Mouse (Mus musculus): ENCODE data around the gene Fads3.

DNA sequence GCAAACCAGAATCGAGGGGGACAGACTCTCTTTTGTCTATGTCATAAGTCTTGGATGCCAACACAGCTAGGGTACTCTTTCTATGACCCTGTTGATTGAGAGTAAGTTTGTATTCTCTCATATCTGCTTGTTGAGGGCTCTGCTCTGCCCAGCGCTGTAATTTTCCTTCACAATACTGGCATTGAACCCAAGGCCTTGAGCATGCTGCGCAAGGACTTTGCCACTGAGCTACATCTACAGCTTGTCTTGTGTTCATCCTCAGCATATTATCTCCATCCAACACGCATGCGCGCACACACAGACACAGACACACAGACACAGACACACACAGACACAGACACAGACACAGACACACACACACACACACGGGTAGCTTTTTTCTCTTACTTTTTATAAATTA lies 39.0 kb downstream of the Fads3 start:
- no peak for TF ChIP-seq POLR2A (IDR thresholded peaks at IDR 0.05; ENCODE audit: extremely low read depth, insufficient read depth, low read length)
- TF ChIP-seq CTCF (IDR thresholded peaks at IDR 0.05; ENCODE audit: low read depth, low read length), result no peak

Measured in liver, adult 2 months (tissue).